Mouse (Mus musculus) C2C12 (cell line): ENCODE results near the gene Enc1.

Experiments
- CEBPB ChIP-seq: IDR thresholded peaks from one replicate; pipeline ENCODE4 v1.6.1; 2011; ENCODE audit warnings: low read depth, mild to moderate bottlenecking, control low read depth, moderate library complexity
- CTCF ChIP-seq: IDR thresholded peaks from one replicate; pipeline ENCODE4 v1.5.1; 2011; ENCODE audit not compliant: control insufficient read depth, insufficient read depth, insufficient read length
- FOSL1 ChIP-seq: IDR thresholded peaks from one replicate; pipeline ENCODE4 v1.8.0; 2011; ENCODE audit warnings: mild to moderate bottlenecking, low read length; ENCODE audit not compliant: poor library complexity, insufficient read depth, severe bottlenecking
- MAX ChIP-seq: IDR thresholded peaks from one replicate; pipeline ENCODE4 v1.6.1; 2011; ENCODE audit warnings: mild to moderate bottlenecking, control low read depth
- MYOD1 ChIP-seq: IDR thresholded peaks from one replicate; pipeline ENCODE4 v1.6.1; 2011; ENCODE audit warnings: low read depth; ENCODE audit not compliant: control insufficient read depth, insufficient read length
- MYOG ChIP-seq: IDR thresholded peaks from one replicate; pipeline ENCODE4 v1.6.1; 2011; ENCODE audit not compliant: control insufficient read depth, insufficient read length; ENCODE audit errors: extremely low read depth
- USF1 ChIP-seq: IDR thresholded peaks from one replicate; pipeline ENCODE4 v1.6.1; 2011; ENCODE audit warnings: low read depth, mild to moderate bottlenecking, control low read depth, moderate library complexity

GRCm38 (mm10) chr13:97201076-97201475 lies 39.8 kb upstream of the Enc1 start:
- TF ChIP-seq CTCF (no peak), MAX (no peak), MYOG (no peak), FOSL1 (no peak), CEBPB (no peak), MYOD1 (no peak), USF1 (no peak)
